Mouse (Mus musculus): ENCODE measurements at regions not wholly inside any gene's neighbourhood (a gene's known extent, or its start where the extent isn't known, plus 50 kb on each side); places are given as distances from the start of the nearest gene placed in this dataset.

- DNase-seq (ENCODE audit: low read depth, low spot score) = no peak
Observed at GRCm38 (mm10) chr4:123991223-123991622, 73.4 kb upstream of the 4930535I16Rik start.

- DNase-seq (ENCODE audit: low read depth, low spot score) = peak; percentile 67
Observed at GRCm38 (mm10) chr4:123990293-123991185, 72.7 kb upstream of the 4930535I16Rik start.

Measured in ES-CJ7 (cell line).